Mouse (Mus musculus) heart, adult 2 months (tissue): Measurements from ENCODE around the gene Agpat2.

Experiments used
- CTCF ChIP-seq: fragments of 200-600 bp; IDR thresholded peaks from 2 replicates; pipeline ENCODE4 v1.8.1; 2022; ENCODE audit warnings: antibody characterized with exemption, mild to moderate bottlenecking, moderate library complexity
- EP300 ChIP-seq: fragments of 200-500 bp; IDR thresholded peaks from 2 replicates; pipeline ENCODE4 v1.6.1; 2011; ENCODE audit warnings: low read depth, low read length, control low read depth; ENCODE audit not compliant: insufficient read depth

- peak; percentile 66 for TF ChIP-seq CTCF
- TF ChIP-seq EP300 = 0 out of 2 replicates have a peak, but pooled peaks have one; percentile 19
Observed at GRCm38 (mm10) chr2:26639083-26639482, 34.9 kb upstream of the Agpat2 start.
